Mouse (Mus musculus): ENCODE measurements around the gene Setd1b.
"Not testable (repeated sequence)": the region's sequence is repeated elsewhere in the genome, so short reads cannot be mapped to it uniquely, and the experiment has no call there.

Gene Setd1b

DNA sequence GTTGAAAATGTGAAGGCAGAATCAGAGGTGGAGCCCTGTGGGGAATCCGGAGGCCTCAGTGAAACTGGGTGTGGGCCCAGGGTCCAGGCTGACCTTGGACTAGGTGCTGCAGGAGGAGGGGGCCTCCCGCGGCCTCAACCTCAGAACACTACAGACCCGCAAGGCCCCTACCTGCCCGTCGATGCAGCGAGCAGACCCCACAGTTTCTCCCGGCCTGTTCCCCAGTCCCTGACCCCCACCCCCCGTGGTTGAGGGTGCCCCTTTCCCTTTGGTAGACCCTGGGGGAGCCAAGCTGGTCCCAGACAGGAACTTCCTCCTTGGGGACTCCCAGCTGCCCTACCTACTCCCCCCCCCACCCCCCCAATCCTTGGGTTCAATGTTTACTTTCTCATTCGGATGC, 24.4 kb downstream of the Setd1b start:
- DNase-seq = no peak

DNA sequence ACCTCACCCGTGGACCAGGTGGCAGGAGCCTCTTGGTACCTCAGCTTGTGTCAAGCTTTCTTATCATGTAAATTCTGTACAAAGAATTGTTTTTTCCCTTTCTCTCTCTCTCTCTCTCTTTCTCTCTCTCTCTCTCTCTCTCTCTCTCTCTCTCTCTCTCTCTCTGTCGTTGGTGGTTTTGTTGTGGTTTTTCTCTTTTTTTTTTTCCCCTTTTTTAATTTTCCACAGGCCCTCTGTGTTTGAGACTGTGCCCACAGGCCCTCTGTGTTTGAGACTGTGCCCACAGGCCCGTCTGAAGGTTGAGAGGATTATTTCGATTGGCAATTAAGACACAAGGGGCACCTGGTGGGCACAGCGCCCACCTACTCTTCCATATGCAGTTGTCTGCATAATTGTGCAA, 25.6 kb downstream of the Setd1b start:
- no peak for DNase-seq

DNA sequence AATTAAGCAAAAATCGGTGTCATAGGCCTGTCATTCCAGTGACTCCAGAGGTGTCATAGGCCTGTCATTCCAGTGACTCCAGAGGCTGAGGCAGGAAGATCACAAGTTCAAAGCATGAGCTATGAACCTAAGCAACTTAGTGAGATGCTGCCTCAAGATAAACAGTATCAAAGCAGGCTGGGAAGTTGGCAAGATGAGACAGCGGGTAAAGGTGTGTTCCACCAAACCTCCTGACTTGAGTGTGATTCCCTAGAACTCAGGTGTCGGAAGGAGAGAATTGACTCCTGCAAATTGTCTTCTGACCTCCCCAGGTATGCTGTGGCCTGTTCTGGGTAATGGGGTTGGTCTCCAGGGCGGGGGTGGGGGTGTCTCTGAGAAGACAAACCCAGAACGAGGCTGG, 27.3 kb downstream of the Setd1b start, which contains the start of gene Psmd9:
Gene Psmd9, plus strand, starts transcription at position 130 of the 400 bp plus-strand sequence.
- no peak for DNase-seq

DNA sequence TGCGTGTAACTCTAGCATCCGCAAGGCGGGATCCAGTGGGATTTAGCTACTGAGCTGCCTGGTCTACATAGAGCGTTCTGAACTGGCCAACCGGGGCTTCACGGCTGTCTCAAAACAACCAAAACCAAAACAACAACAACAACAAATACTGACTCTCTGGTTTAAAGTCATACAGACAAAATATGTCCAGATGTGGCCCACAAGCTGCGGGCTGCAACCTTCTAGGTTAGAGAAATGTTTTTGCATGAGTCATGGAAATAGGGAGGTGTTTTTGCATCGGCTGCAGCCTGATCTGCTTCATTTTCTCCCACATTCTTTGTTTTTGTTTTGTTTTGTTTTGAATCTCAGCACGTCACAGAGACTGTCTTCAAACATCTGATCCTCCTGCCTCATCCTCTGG, 28.4 kb downstream of the Setd1b start:
- no peak for DNase-seq

DNA sequence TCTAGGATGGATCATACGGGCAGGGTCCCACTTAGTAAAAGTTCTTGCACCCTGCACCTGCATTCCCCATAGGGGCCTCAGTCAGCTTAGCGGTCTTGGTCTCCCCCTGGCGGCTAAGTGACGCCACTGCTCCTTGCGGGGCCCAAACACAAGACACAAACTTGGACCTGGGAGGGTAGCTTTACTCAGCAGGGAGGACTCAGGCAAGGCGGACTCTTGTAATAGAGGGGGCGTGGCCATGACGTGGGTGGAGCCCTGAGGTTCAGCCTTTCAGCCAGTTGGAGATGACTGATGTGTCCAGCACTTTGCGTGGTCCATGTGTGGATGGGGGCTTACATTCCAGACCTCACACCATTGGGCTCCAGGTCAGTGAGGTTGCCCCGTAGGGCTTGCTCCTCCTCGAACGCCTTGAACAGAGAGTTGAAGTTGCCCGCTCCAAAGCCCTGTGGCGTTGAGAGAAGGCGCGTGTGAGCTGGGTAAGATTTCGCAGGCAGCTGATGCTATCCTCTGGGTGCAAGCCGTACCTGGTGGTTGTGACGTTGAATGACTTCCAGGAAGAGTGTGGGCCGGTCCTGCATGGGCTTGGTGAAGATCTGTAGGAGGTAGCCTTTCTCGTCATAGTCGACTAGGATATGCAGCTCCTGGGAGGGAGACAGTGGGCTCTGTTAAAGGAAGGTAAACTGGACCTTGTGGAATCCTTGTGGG, 29.8 kb downstream of the Setd1b start:
- peak; percentile 65 for DNase-seq

DNA sequence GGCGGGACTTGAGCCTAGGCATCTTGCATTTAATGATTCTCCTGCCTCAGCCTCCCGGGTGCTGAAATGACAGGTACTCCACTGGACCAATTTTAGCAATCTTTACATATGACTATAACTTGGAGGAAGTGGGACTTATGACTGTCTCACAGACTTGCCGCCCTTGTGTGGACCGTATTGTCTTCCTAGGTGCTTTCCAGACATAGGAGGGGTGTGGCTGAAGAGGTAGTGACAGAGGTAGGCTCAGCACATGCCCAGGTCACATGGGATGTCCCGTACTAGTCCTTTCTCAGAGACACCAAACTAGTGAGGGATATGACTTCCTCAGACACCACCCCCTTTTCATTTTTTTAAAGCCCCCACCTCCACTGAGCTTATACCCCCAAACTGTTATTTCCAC, 36.8 kb downstream of the Setd1b start:
- DNase-seq = no peak

DNA sequence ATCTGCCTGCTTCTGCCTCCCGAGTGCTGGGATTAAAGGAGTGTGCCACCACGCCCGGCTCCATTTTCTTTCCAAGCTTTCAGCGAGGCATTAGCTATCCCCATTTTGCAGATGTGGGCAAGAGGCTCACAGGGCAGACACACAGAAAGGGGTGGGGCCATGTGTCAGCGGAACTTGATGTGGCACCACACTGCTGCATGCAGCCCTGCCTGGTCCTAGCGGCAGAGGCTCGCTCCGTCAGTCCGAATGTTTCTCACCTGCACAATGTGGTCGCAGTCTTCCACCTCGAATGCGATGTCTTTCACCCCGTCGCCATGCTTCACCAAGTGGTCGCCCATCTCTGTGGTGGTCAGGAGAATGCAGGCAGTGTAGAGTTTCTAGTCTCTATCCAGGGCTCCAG, 38.4 kb downstream of the Setd1b start:
- no peak for DNase-seq

DNA sequence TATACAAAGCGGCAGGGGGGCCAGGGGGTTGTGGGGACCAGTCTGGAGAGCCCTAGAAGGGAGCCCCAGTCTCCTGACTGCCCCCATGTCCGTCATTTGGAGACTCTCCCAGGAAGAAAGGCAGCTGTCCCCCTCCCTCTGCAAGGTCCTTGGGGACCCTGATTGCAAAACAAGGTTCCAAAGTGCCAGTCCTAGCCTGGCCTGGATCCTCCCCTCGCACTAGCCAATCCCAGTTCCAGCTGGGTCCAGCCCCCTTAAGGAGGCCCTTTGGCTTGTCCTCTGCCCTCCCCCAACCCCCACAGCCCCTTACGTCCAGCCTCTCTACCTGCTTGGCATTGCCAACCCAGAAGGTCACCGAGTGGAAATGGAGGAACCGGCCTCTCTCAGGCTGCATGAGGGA, 39.5 kb downstream of the Setd1b start:
- DNase-seq = no peak

DNA sequence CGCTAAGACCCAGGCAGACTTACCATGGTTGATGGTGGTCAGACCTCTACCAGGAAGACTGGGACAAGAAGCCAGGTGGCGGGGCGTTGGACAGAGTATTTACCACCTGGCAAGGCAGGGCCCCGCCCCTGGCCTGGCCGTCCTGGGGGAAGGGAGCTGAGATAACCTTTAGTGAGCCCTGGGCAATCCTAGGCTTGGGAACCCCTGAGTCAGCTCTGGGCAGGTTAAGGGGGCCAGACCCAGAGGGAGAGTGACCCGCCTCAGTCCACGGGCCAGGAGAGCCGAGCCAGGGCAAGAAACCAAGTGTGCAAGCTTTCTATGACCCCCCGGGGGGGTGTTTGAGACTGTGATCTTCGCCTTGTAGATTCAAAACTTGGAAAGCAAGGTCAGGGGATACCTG, 40.7 kb downstream of the Setd1b start, which contains the start of gene Hpd:
Gene Hpd, minus strand, starts transcription at position 77 of the 400 bp plus-strand sequence.
- DNase-seq = no peak

DNA sequence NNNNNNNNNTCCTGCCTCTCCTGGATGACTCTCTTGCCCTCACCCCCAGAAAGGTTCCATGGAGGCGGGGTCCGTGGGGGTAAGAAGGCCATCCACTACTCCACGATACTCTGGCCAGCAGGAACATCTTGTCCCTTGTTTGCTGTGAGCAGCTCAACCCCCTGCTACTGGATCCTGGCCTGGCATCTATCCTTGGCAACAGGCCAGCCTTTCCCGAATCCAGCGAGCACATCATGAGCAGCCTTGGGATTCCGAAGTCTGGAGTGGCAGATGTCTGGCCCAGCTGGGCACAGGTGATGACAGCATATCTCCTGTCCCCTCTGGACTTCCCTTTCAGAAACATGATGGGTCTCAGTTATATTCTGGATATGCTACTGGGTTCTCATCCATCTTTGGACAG, 44.0 kb downstream of the Setd1b start:
- DNase-seq = no peak

DNA sequence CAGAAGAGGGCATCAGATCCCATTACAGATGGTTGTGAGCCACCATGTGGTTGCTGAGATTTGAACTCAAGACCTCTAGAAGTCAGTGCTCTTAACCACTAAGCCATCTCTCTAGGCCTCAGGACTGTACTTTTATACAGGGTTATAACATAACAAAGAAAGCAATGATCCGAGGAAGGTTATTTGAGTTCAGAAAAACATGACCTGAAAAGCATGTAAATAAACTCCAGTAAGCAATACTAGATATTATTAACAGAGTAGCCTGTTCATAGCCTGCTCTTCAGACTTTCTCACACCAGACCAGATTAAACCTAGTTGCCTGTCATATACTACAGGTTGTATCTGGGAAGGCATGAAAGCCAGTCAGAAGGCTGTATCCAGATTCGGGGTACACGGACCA, 45.3 kb downstream of the Setd1b start:
- DNase-seq = no peak

DNA sequence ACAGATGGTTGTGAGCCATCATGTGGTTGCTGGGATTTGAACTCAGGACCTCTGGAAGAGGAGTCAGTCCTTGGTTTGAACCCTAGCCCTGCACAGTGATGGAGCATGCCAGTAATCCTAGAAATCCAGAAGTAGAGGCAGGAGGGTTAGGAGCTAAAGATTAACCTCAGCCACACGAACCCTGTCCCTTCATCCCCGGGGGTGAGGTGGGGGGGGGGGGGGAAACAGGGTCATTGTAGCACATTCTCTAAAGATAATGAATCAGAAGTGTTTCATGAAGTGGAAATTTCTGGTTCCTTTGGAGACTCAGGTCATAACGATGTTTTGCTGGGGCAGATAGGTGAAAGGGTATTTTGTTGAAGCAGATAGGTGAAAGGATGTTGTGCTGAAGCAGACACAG, 48.9 kb downstream of the Setd1b start:
- DNase-seq = no peak

DNA sequence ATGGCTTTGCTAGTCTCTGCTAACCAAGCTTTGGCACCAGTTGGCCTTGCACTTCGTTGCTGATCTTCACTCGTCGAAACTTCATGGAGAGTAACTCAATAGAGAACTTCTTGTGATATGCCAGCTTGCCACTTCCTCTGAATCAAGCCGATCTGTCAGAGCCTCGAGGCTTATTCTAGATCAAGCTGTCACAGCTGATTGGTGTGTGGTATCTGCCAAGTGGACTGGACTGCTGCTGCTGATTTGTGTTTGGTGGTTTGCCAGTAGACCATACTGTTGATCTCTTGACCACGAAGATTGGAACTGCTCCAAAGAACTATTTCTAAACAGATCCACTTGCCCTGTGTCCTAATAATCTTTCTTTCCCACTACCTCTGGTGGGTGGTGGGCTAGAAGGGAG, 49.4 kb downstream of the Setd1b start:
- DNase-seq = no peak

DNA sequence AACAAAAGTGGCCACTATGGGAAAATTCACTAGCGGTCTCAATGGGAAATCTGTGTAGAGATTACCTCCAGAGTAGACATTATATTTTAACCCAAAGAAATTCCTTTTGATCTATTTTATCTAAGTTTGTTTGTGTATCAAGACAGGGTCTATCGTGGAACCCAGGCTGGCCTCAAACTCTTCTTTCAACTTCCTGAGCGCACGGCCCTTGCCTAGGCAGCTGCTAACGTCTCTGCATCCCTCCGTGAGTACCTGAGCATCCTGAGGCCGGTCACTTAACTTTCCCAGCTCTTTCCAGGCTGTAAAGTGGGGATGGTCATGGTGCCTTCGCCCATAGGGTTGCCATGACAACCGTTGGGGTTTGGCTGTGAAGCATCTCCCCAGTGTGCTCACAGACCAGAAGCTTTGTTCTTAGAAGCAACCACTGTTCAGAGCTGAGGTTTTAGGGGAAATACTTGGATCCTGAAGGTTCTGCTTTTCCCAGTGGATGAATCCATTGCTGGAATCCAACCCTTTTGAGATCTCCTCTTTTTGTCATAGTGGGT, 50.7 kb downstream of the Setd1b start:
- DNase-seq = no peak

DNA sequence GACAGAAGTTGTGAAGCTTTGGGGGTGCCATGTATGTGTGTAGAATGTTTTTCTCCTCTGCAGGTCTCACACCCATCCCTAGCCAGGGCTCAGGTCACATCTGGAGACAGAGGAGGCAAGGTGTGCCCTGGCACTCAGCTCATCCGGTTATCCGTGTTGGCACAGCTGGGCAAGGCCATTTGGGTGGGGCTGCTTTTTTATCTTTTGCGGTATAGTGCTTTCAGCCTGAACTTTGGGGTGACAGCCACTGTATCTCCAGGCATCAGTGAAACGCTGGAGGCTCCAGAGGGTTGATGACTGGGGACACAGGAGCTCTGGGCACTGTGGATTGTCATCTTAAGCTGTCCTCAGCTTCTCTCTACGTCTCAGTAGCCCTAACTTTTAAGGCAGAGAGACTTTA, 51.4 kb downstream of the Setd1b start:
- no peak for DNase-seq

DNA sequence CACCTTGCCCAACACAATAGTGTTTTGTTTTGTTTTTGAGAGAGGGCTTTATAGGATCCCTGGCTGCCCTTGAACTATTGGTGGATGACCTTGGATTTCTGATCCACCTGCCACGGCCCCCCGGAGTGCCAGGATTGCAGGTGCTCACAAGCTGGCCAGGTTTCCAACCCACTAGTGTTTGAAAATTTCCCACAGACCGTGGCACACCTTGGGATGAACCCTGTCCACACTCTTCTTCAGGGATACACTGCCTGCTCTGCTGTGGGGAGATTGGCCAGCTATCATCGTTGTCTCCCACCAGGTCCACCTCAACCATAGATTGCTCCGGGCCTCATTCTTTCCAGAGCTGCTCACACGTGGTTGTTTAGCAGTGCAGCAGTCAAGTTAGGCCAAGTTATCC, 52.9 kb downstream of the Setd1b start:
- no peak for DNase-seq

DNA sequence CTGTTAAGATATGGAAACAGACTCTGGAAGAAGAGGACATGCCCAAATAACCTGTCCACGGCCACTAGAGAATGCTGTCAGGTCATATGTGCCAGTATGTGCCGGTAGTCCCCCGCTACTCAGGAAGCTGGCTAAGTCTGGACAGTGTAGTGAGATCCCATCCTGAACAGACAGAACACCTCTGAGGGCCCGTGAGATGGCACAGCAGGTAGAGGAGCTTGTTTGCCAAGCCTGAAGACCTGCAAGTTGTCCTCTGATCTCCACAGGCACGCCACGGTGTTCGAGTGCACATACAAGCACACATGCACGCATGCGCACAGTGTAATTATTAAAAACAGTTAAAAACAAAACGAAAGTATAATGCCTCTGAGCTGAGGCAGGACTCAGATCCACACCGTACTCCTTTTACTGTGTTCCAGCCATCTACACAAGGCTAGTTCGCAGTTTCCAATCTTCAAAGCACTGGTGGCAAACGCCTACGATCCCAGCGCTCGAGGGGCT, 53.6 kb downstream of the Setd1b start:
- no peak for DNase-seq

DNA sequence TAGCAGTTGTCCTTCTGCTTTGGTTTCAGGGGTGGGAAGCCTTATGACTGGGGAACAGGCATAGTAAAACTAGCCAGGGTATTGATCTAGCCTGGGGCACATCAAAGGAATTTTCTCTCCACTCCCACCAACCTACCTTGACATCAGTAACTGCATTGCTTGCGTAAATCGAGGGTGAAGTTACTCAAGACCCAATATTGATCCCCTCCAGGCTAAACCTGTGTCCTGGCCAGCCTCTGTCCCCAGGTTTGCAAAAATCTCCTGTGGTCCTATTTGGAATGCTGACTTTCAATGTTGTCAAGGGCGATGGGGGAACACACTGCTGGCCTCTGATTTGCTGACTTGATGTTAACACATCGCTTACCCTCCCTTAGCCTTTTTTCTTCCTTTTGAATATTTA, 54.8 kb downstream of the Setd1b start:
- no peak for DNase-seq

DNA sequence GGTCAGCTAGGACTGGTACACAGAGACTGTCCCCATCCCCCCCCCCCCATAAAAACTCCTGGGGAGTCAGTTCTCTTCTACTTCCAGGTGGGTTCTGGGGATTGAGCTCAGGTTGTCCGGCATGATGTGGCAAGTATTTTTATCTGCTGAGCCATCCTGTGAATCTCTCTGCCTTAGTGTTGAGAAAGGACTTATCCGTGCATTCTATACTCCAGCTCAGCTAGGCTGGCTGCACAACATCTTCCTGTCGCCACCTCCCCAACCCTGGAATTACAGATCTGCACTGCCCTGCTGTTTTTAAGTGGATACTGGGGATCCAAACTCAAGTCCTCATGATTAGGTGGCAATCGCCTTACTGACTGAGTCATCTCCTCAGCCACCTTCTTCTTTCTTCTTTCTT, 56.5 kb downstream of the Setd1b start:
- DNase-seq = no peak

DNA sequence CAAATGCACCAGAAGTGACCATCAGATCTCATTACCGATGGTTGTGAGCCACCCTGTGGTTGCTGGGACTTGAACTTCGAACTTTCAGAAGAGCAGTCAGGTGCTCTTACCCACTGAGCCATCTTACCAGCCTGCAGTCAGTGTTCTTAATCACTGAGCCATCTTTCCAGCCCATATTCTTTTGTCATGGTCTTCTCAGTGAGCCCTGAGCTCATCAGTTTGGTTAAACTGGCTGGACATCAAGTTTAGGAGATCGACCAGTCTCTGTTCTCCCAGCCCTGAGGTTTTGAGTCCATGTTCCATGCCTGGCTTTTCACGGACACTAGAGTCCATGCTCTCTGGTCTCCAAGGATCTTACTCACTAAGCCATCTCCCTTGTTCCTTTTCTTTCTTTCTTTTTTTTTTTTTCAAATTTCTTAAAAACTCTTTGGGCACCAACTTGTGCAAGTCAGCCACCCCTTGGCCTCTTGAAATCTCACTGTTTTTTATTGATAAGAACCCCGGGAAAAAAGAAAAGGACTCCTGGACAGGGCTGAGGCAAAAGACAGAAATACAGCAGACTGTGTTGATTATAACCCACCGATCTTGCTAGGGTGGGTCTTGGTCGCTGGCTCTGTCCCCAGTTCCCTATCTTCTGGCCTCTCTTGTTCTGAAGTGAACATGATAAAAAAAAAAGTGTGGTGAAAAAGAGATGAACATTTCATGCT, 59.0 kb downstream of the Setd1b start:
- DNase-seq = not testable (repeated sequence)

DNA sequence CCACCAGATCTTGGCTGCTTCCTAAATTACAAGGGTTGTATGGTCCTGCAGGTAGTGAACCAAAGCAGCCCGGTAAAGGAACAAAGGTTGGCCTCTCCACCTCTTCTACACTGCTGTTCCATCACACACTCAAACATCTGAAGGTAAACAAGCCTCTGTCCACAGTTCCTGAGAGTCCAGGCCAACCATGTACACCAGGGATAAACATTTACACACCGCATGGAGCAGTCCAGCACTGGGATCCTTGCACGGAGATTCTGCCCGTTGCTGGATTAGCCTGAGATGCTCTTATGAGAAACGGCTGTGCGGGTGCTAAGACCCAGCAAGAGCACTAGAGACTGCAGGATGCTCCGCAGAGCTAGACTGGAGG, 59.5 kb downstream of the Setd1b start:
- DNase-seq = no peak

DNA sequence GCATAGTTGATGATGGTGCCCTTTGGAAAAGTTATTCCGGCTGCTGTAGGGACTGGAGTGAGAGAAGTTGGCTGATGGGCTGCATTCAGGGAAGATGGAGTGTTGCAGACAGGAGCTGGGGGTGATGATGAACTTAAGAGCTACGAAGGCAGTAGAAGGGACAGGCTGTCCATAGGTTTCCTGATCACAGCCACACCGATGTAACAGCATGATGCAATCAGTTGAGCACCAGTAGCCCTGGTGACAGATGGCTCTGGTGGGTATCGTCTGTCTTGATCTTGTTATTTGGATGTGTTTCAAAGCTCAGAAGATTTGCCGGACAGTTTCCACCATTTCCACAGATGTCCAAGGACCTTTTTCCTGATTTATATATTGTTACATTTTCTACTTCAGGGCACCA, 60.0 kb downstream of the Setd1b start:
- DNase-seq = no peak

DNA sequence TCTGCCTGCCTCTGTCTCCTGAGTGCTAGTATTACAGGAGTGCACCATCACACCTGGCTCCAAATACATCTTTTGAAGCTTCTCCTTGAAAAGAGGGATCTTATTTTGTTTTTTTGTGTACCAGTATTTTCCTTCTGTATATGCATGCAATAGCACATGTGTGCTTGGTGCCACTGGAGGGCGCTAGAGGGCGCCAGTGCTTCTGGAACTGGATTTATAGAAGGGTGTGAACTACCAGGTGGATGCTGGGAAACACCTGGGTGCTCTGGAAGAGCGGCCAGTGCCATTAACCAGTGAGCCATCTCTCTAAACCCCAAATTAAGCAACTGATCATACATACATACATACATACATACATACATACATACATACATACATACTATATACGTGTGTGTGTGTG, 60.8 kb downstream of the Setd1b start:
- not testable (repeated sequence) for DNase-seq

DNA sequence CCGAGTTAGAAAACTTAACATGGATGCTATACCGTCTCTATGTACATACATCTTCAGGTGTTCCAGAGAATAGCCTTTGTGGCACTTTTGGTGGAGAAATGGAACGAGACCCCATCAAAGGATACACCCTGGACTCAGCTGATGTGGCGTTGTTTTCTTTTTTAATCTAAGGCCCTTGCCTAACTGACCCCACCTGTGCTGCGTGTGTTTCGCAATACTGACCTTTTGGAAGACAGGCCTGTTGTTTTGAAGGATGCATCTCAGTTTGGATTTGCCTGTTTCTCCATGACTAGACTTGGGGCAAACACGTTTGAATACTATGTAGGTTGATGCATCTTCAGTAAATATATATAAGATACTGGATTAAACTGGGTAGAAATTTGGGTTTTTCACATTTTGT, 61.6 kb downstream of the Setd1b start:
- not testable (repeated sequence) for DNase-seq

Data from layer of hippocampus, adult 9-11 months (tissue).